Mouse (Mus musculus) bone marrow macrophage, adult 2 months (primary cell): ENCODE results near the gene Slc39a5.

Experiments
- CTCF ChIP-seq: IDR thresholded peaks from 2 replicates; pipeline ENCODE4 v1.5.1; 2012; ENCODE audit warnings: low read depth, mild to moderate bottlenecking, low read length, moderate library complexity
- POLR2A ChIP-seq: IDR thresholded peaks from 2 replicates; pipeline ENCODE4 v1.6.1; 2012; ENCODE audit warnings: mild to moderate bottlenecking, low read depth, low read length, borderline replicate concordance

- TF ChIP-seq POLR2A (no peak), CTCF (no peak)
These were observed 25.0 kb downstream of the Slc39a5 start for GRCm38 (mm10) chr10:128376099-128376454.
